17 mouse cellular contexts compared by ENCODE assay signal in the genomic region with DNA sequence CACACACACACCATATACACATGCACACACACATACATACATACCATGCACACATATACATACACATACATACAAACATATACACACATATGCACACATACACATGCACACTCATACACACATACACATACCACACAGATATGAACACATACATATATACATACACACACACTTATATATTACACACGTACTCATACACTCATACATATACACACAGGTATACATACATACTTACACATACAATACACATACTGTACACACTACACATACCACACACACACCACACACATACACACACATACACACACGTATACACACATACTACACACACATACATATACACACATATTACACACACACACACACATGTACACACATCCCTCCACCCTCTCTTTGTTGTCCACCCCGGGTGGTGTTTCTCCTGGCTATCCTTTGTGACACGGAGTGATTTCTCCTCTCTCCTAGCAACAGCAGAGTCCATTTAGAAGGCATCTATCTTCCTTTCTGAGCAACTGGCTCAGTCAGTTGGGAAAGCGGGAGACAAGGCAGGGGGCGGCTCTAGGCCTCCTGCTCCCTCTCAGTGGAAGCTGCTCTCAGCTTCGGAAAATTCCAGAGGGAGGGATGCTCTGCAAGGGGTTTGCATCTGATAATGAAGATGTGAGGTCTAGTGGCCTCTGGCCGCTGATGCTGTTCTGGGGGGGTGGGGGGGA. TPM values are rescaled to one million over a fixed set of nuclear protein-coding genes. Genes with fewer than 3 reads are reported as not detected.
DNase-seq lines count a peak whose midpoint lies in the region; ATAC-seq lines count a peak whose summit lies in the region.
"Had no signal": no experiment of that assay in that cellular context is flagged by ENCODE, and none has a peak within 500 bp of the region (broad histone marks: within the 10 kb centered on the region; RNA-seq: fewer than 3 reads in every experiment).

No protein-coding gene starts in this region.

- no peak overlapping the region for H3K27ac ChIP-seq in intestine, embryonic 14.5 days (ENCODE audit: low read depth)
- H3K27ac ChIP-seq in intestine, embryonic 16.5 days (ENCODE audit: low read length) = no peak overlapping the region
- peak overlapping the region; percentile 70 for H3K27ac ChIP-seq in hindbrain, embryonic 10.5 days
- H3K27ac ChIP-seq in neural tube, embryonic 12.5 days = no peak overlapping the region
- H3K27ac ChIP-seq: heart, embryonic 15.5 days; left cerebral cortex, adult 2 months; limb, embryonic 12.5 days; liver, embryonic 14.5 days; stomach, embryonic 15.5 days had no signal

- no peaks in the 10 kb centered on the region for H3K27me3 ChIP-seq in intestine, embryonic 14.5 days (replicated peaks; ENCODE audit: control insufficient read depth, insufficient read depth, low read length)
- H3K27me3 ChIP-seq in intestine, embryonic 16.5 days (replicated peaks; ENCODE audit: control insufficient read depth, insufficient read depth, low read length) = no peaks in the 10 kb centered on the region
- H3K27me3 ChIP-seq in hindbrain, embryonic 10.5 days (ENCODE audit: insufficient read depth, poor library complexity, severe bottlenecking) = no peaks in the 10 kb centered on the region
- H3K27me3 ChIP-seq in neural tube, embryonic 12.5 days (replicated peaks) = no peaks in the 10 kb centered on the region
- H3K27me3 ChIP-seq: heart, embryonic 15.5 days; limb, embryonic 12.5 days; stomach, embryonic 15.5 days had no signal

- peaks cover 12% of the 10 kb centered on the region; the same call in 1 of the 2 replicates for H3K4me1 ChIP-seq in intestine, embryonic 14.5 days (replicated peaks; ENCODE audit: control insufficient read depth, insufficient read depth, low read length)
- peaks cover 9% of the 10 kb centered on the region for H3K4me1 ChIP-seq in intestine, embryonic 16.5 days (ENCODE audit: control insufficient read depth, insufficient read depth, low read length)
- H3K4me1 ChIP-seq in hindbrain, embryonic 10.5 days (replicated peaks) = peaks cover 17% of the 10 kb centered on the region
- H3K4me1 ChIP-seq in neural tube, embryonic 12.5 days = peaks cover 17% of the 10 kb centered on the region
- H3K4me1 ChIP-seq: megakaryocyte, embryonic 14.5 days; stomach, embryonic 15.5 days had no signal

- WGBS in intestine, embryonic 14.5 days = 59% methylated on average over 8 of the region's 8 CpGs
- 56% methylated on average over 8 of the region's 8 CpGs for WGBS in intestine, embryonic 16.5 days
- WGBS in hindbrain, embryonic 10.5 days = 46% methylated on average over 8 of the region's 8 CpGs
- 39% methylated on average over 8 of the region's 8 CpGs for WGBS in neural tube, embryonic 12.5 days

- no peak for ATAC-seq in intestine, embryonic 14.5 days (replicated peaks; ENCODE audit: low FRiP score, low TSS enrichment, low read depth)
- no peak for ATAC-seq in intestine, embryonic 16.5 days
- ATAC-seq in neural tube, embryonic 12.5 days (ENCODE audit: low FRiP score, low read depth) = peak; percentile 63
- ATAC-seq: lung, postnatal 0 days had no signal

- peak; percentile 51 for DNase-seq in intestine, embryonic 14.5 days (ENCODE audit: low spot score)
- DNase-seq in embryo, embryonic 10.5 days (ENCODE audit: low spot score) = peak; percentile 31
- no peak for DNase-seq in hindbrain, embryonic 10.5 days (ENCODE audit: low spot score)
- no peak for DNase-seq in spleen, adult 18-20 months
- no peak for DNase-seq in layer of hippocampus, adult 9-11 months
- DNase-seq: B cell, adult 2 months; cerebellum, adult 11 months; thymus, postnatal 25 days had no signal

- no peaks in the 10 kb centered on the region for H3K36me3 ChIP-seq in intestine, embryonic 14.5 days (ENCODE audit: control insufficient read depth, insufficient read depth, low read length)
- H3K36me3 ChIP-seq in intestine, embryonic 16.5 days (ENCODE audit: control insufficient read depth, insufficient read depth, low read length) = no peaks in the 10 kb centered on the region
- H3K36me3 ChIP-seq in hindbrain, embryonic 10.5 days = no peaks in the 10 kb centered on the region
- no peaks in the 10 kb centered on the region for H3K36me3 ChIP-seq in neural tube, embryonic 12.5 days
- H3K36me3 ChIP-seq: heart, embryonic 15.5 days; limb, embryonic 12.5 days; stomach, embryonic 15.5 days had no signal

- no peaks in the 10 kb centered on the region for H3K9me3 ChIP-seq in intestine, embryonic 14.5 days (ENCODE audit: control insufficient read depth, low read length)
- H3K9me3 ChIP-seq in intestine, embryonic 16.5 days (ENCODE audit: control insufficient read depth, low read length) = no peaks in the 10 kb centered on the region
- H3K9me3 ChIP-seq in hindbrain, embryonic 10.5 days = no peaks in the 10 kb centered on the region
- no peaks in the 10 kb centered on the region for H3K9me3 ChIP-seq in neural tube, embryonic 12.5 days
- H3K9me3 ChIP-seq: heart, embryonic 15.5 days; limb, embryonic 12.5 days; megakaryocyte, embryonic 14.5 days; stomach, embryonic 15.5 days had no signal

- no peak overlapping the region for H3K9ac ChIP-seq in intestine, embryonic 14.5 days (ENCODE audit: low read length)
- H3K9ac ChIP-seq in intestine, embryonic 16.5 days (ENCODE audit: low read depth, low read length) = no peak overlapping the region
- no peak overlapping the region for H3K9ac ChIP-seq in neural tube, embryonic 12.5 days
- H3K9ac ChIP-seq: heart, embryonic 15.5 days; limb, embryonic 12.5 days; liver, embryonic 14.5 days; stomach, embryonic 15.5 days had no signal

- H3K4me3 ChIP-seq in intestine, embryonic 14.5 days (ENCODE audit: low read depth, low read length) = no peak overlapping the region
- H3K4me3 ChIP-seq in intestine, embryonic 16.5 days (ENCODE audit: low read length) = no peak overlapping the region
- H3K4me3 ChIP-seq in hindbrain, embryonic 10.5 days = no peak overlapping the region
- no peak overlapping the region for H3K4me3 ChIP-seq in neural tube, embryonic 12.5 days
- H3K4me3 ChIP-seq: heart, embryonic 15.5 days; left cerebral cortex, adult 2 months; limb, embryonic 12.5 days; megakaryocyte, embryonic 14.5 days; stomach, embryonic 15.5 days had no signal

- H3K4me2 ChIP-seq in intestine, embryonic 14.5 days (ENCODE audit: low read length) = no peak overlapping the region
- no peak overlapping the region for H3K4me2 ChIP-seq in intestine, embryonic 16.5 days (ENCODE audit: low read depth, low read length)
- H3K4me2 ChIP-seq in neural tube, embryonic 12.5 days (replicated peaks) = no peak overlapping the region; the same call in 1 of the 2 replicates
- H3K4me2 ChIP-seq: heart, embryonic 15.5 days; stomach, embryonic 15.5 days had no signal

RNA-seq across cellular contexts. Expression of a gene that starts 10.3 kb away (rescaled TPM):
- 4.2 and 4.5 TPM in 2 replicates for polyA plus RNA-seq in intestine, embryonic 14.5 days (2014; fragmentation: Nextera tagmentation; extraction: Ambion mirVana)
- 3.0 and 3.2 TPM in 2 replicates for polyA plus RNA-seq in intestine, embryonic 16.5 days (2015; fragmentation: Nextera tagmentation; extraction: Ambion mirVana)
- 1.2 and 1.4 TPM in 2 replicates for polyA plus RNA-seq in hindbrain, embryonic 10.5 days (2016; fragmentation: Nextera tagmentation; extraction: Ambion mirVana)
- 0.98 and 1.1 TPM in 2 replicates for polyA plus RNA-seq in neural tube, embryonic 12.5 days (2016; fragmentation: Nextera tagmentation; extraction: Ambion mirVana)

RNA-seq across cellular contexts. Expression of a gene that starts 42.9 kb away (rescaled TPM):
- polyA plus RNA-seq in intestine, embryonic 14.5 days (2014; fragmentation: Nextera tagmentation; extraction: Ambion mirVana) = 0.61 and 1.4 TPM in 2 replicates
- 0.45 and 0.72 TPM in 2 replicates for polyA plus RNA-seq in intestine, embryonic 16.5 days (2015; fragmentation: Nextera tagmentation; extraction: Ambion mirVana)
- polyA plus RNA-seq in hindbrain, embryonic 10.5 days (2016; fragmentation: Nextera tagmentation; extraction: Ambion mirVana) = 0.19 and 1.4 TPM in 2 replicates
- polyA plus RNA-seq in neural tube, embryonic 12.5 days (2016; fragmentation: Nextera tagmentation; extraction: Ambion mirVana) = 0.15 and 0.32 TPM in 2 replicates
- polyA plus RNA-seq: limb, embryonic 12.5 days had no signal

Comparison
In these comparisons a context has a peak if more than half of its experiments do, and no peak if none do; other contexts are left out.
1. DNase-seq: peak in intestine, embryonic 14.5 days (single experiment) and embryo, embryonic 10.5 days (single experiment); none in hindbrain, embryonic 10.5 days (single experiment), spleen, adult 18-20 months (0 of 2) and layer of hippocampus, adult 9-11 months (single experiment).